Mouse (Mus musculus): Measurements from ENCODE around the gene Dusp2. TPM values are rescaled to one million over a fixed set of nuclear protein-coding genes. Genes with fewer than 3 reads are reported as not detected.
"Not testable (repeated sequence)": the region's sequence is repeated elsewhere in the genome, so short reads cannot be mapped to it uniquely, and the experiment has no call there.

Dusp2 gene
- 3.1 and 3.6 TPM in 2 replicates for polyA plus RNA-seq (2015; fragmentation: Nextera tagmentation; extraction: Ambion mirVana)

GRCm38 (mm10) chr2:127335767-127336496 is at the start of gene Dusp2:
Dusp2 (plus strand) TSS chr2:127336159.
- peak within 1 kb of the TSS; percentile 51 for H3K4me3 ChIP-seq
- WGBS, result under 1% methylated on average over 68 of the region's 76 CpGs
- peaks cover 63% of the 10 kb centered on the region for H3K27me3 ChIP-seq
- peak within 1 kb of the TSS; percentile 86 for H3K4me2 ChIP-seq
- H3K9me3 ChIP-seq (replicated peaks), result no peaks in the 10 kb centered on the region
- H3K27ac ChIP-seq, result no peak within 1 kb of the TSS
- peak; percentile 81 for ATAC-seq
- H3K36me3 ChIP-seq (ENCODE audit: poor library complexity, severe bottlenecking), result no peaks in the 10 kb centered on the region
- H3K4me1 ChIP-seq, result peaks cover 11% of the 10 kb centered on the region; the same call in 1 of the 2 replicates
- H3K9ac ChIP-seq, result peak within 1 kb of the TSS; percentile 63

DNA sequence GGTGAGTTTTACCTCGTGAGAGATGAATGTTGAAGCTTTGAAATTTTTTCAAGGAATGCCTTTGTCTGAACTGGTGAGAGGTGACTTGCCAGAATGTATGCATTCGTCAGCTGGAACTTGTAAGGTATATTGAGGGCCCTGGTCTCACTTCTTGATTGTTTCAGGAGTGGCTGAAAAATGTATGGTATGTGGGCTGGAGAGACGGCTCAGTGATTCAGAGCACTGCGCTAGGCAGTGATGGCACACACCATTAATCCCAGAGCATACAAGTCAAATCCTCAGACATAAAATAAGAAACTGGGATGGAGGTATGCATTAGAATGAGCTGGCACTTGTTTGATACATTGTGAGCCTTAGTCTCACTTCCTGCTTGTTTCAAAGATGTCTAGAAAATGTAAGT is 43.7 kb upstream of the Dusp2 start:
- no peak for ATAC-seq
- 91% methylated on average over 4 of the region's 4 CpGs for WGBS
- no peak overlapping the region for H3K4me2 ChIP-seq
- no peaks in the 10 kb centered on the region for H3K9me3 ChIP-seq (replicated peaks)
- no peak overlapping the region for H3K27ac ChIP-seq
- H3K36me3 ChIP-seq (ENCODE audit: poor library complexity, severe bottlenecking), result peaks cover 81% of the 10 kb centered on the region
- no peak overlapping the region for H3K4me3 ChIP-seq
- no peaks in the 10 kb centered on the region for H3K4me1 ChIP-seq
- H3K9ac ChIP-seq, result no peak overlapping the region
- H3K27me3 ChIP-seq, result no peaks in the 10 kb centered on the region

DNA sequence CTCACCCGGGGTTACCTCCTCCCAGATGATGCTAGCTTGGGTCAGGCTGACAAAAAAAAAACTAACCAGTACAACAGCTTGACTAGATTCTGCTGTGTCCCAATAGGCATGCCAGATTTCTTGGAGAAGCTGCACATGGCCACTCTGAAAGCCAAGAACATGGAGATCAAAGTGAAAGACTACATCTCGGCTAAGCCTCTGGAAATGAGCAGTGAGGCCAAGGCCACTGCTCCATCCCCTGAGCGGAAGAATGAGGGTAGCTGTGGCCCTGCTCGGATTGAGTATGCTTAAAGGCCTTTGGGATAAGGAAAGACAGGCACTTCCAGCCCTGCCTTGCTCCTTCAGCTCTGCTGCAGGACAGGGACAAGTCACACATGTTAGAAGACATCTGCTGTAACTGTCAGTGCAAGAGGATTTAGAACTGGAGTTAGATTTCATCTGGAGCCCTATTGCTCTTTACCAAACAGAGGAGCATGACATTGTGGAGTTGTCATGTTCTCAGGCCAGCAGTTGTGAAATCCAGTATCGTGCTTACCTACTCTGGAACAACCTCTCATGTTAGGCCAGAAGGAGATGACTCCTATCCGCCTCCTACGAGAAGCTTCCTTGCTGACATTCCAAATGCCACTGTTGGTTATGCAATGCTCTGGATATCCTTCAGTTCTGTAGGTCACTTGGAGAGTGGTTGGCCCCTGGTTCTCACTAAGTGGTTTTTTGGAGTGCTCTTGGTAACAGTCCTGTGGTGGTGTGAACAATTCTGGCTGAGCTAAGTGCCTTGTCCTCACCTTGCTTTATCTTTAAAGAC is 38.8 kb upstream of the Dusp2 start:
- H3K27ac ChIP-seq, result no peak overlapping the region
- no peaks in the 10 kb centered on the region for H3K4me1 ChIP-seq
- peaks cover 94% of the 10 kb centered on the region for H3K36me3 ChIP-seq (ENCODE audit: poor library complexity, severe bottlenecking)
- H3K27me3 ChIP-seq, result no peaks in the 10 kb centered on the region
- WGBS, result 96% methylated on average over 7 of the region's 7 CpGs
- no peaks in the 10 kb centered on the region for H3K9me3 ChIP-seq (replicated peaks)
- H3K4me3 ChIP-seq, result no peak overlapping the region
- ATAC-seq, result no peak
- H3K9ac ChIP-seq, result no peak overlapping the region
- H3K4me2 ChIP-seq, result no peak overlapping the region

DNA sequence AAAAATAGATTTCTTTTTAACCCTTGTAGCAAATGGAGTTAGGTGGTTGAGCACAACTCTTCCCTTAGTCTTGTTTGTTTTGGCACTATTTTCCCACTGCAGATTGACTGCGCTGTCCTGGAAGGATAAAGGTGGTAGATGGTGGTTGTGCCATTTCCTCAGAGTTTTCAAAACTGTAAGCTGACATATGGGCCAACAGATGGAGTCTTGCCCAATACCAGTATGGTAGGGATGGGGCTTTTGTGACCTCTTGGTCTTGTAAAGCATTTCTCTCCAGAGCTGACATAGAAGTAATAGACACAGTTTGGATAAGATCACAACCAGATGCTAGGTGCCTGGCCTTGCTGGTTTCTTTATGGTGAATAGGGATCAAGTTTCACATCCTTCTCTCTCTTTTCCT is 37.9 kb upstream of the Dusp2 start:
- H3K36me3 ChIP-seq (ENCODE audit: poor library complexity, severe bottlenecking), result peaks cover 87% of the 10 kb centered on the region
- 97% methylated on average over 1 of the region's 1 CpGs for WGBS
- H3K9ac ChIP-seq, result no peak overlapping the region

DNA sequence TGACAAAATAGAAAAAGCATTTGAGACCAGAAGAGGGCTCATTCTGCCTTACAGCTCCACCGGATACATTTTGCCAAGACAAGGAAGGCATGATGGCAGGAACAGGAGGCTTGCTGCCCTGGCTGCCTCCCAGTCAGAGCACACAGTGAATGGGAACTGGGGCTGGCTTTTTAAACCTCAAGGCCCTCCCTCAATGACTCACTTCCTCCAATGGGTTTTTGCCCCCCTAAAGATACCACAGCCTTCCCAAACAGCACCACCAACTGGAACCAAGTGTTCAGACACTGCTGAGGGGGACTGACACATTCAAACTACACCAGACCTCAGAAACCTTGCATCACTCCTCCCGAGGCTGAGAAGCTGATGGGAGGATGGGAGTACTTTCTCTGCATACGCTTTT is 35.3 kb upstream of the Dusp2 start:
- no peaks in the 10 kb centered on the region for H3K9me3 ChIP-seq (replicated peaks)
- H3K36me3 ChIP-seq (ENCODE audit: poor library complexity, severe bottlenecking), result peaks cover 64% of the 10 kb centered on the region
- H3K4me3 ChIP-seq, result no peak overlapping the region
- H3K9ac ChIP-seq, result no peak overlapping the region
- H3K27me3 ChIP-seq, result no peaks in the 10 kb centered on the region
- no peaks in the 10 kb centered on the region for H3K4me1 ChIP-seq
- no peak overlapping the region for H3K4me2 ChIP-seq
- ATAC-seq, result no peak
- H3K27ac ChIP-seq, result no peak overlapping the region
- WGBS, result 86% methylated on average over 3 of the region's 3 CpGs

More for the DNA sequence above, 37.9 kb upstream of the Dusp2 start:
- no peaks in the 10 kb centered on the region for H3K27me3 ChIP-seq
- no peaks in the 10 kb centered on the region for H3K4me1 ChIP-seq
- H3K4me3 ChIP-seq, result no peak overlapping the region
- no peak overlapping the region for H3K4me2 ChIP-seq
- no peak for ATAC-seq
- H3K9me3 ChIP-seq (replicated peaks), result no peaks in the 10 kb centered on the region
- H3K27ac ChIP-seq, result no peak overlapping the region

GRCm38 (mm10) chr2:127301883-127302282 is 34.1 kb upstream of the Dusp2 start:
- Histone ChIP-seq H3K27me3 (no peaks in the 10 kb centered on the region), H3K9ac (no peak overlapping the region), H3K9me3 (replicated peaks) (no peaks in the 10 kb centered on the region), H3K4me2 (no peak overlapping the region), H3K27ac (no peak overlapping the region), H3K36me3 (ENCODE audit: poor library complexity, severe bottlenecking) (peaks cover 52% of the 10 kb centered on the region), H3K4me3 (no peak overlapping the region), H3K4me1 (no peaks in the 10 kb centered on the region)
- ATAC-seq, result no peak
- WGBS, result over 99% methylated on average over 3 of the region's 3 CpGs

DNA sequence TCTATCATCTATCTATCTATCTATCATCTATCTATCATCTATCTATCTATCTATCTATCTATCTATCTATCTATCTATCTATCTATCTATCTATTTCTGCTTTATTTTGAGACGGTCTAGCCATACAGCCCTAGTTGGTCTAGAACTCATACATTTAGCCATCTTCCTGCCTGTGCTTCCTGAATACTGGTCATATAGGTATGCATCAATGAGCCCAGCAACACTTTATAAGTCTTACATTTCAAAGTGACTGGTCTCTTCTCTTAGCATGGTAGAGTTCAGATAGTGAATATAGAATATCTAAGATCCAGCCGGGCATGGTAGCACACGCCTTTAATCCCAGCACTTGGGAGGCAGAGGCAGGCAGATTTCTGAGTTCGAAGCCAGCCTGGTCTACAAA is 31.8 kb upstream of the Dusp2 start:
- H3K27me3 ChIP-seq; ATAC-seq; H3K27ac ChIP-seq; H3K4me3 ChIP-seq; H3K4me2 ChIP-seq; H3K9ac ChIP-seq; H3K9me3 ChIP-seq (replicated peaks); H3K4me1 ChIP-seq: not testable (repeated sequence)
- H3K36me3 ChIP-seq (ENCODE audit: poor library complexity, severe bottlenecking), result peaks cover 29% of the 10 kb centered on the region
- 93% methylated on average over 4 of the region's 4 CpGs for WGBS

- H3K27me3 ChIP-seq, result no peaks in the 10 kb centered on the region
- H3K27ac ChIP-seq, result no peak overlapping the region
- H3K4me2 ChIP-seq, result no peak overlapping the region
- no peaks in the 10 kb centered on the region for H3K4me1 ChIP-seq
- no peak overlapping the region for H3K9ac ChIP-seq
- ATAC-seq, result no peak
- peaks cover 24% of the 10 kb centered on the region for H3K36me3 ChIP-seq (ENCODE audit: poor library complexity, severe bottlenecking)
- H3K9me3 ChIP-seq (replicated peaks), result no peaks in the 10 kb centered on the region
- H3K4me3 ChIP-seq, result no peak overlapping the region
- 88% methylated on average over 3 of the region's 3 CpGs for WGBS
Measured at GRCm38 (mm10) chr2:127304609-127305210, 31.2 kb upstream of the Dusp2 start.

DNA sequence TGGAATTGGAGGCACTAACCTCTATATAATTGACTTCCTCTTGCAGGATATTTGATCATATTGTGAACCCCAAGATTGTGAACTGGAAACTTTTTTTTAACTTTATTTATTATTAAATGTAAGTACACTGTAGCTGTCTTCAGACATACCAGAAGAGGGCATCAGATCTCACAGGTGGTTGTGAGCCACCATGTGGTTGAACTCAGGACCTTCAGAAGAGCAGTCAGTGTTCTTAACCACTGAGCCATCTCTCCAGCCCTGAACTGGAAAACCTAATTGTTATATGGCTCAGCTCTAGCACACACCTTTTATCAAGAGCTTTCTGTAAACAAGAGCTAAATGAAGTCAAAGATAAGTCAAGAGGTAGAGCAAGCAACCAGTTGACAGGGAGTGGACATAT is 29.8 kb upstream of the Dusp2 start:
- Histone ChIP-seq H3K9ac (no peak overlapping the region), H3K9me3 (replicated peaks) (no peaks in the 10 kb centered on the region), H3K4me2 (no peak overlapping the region), H3K4me3 (no peak overlapping the region), H3K36me3 (ENCODE audit: poor library complexity, severe bottlenecking) (peaks cover 10% of the 10 kb centered on the region), H3K27ac (no peak overlapping the region), H3K27me3 (no peaks in the 10 kb centered on the region), H3K4me1 (no peaks in the 10 kb centered on the region)
- ATAC-seq, result no peak

- H3K4me1 ChIP-seq, result no peaks in the 10 kb centered on the region
- H3K36me3 ChIP-seq (ENCODE audit: poor library complexity, severe bottlenecking), result peaks cover 1% of the 10 kb centered on the region; the same call in 1 of the 2 replicates
- no peaks in the 10 kb centered on the region for H3K27me3 ChIP-seq
- H3K9me3 ChIP-seq (replicated peaks), result no peaks in the 10 kb centered on the region
- no peak overlapping the region for H3K4me2 ChIP-seq
- ATAC-seq, result no peak
- WGBS, result 50% methylated on average over 3 of the region's 3 CpGs
- no peak overlapping the region for H3K27ac ChIP-seq
- H3K4me3 ChIP-seq, result no peak overlapping the region
- no peak overlapping the region for H3K9ac ChIP-seq
Measured at GRCm38 (mm10) chr2:127307179-127307578, 28.8 kb upstream of the Dusp2 start.

DNA sequence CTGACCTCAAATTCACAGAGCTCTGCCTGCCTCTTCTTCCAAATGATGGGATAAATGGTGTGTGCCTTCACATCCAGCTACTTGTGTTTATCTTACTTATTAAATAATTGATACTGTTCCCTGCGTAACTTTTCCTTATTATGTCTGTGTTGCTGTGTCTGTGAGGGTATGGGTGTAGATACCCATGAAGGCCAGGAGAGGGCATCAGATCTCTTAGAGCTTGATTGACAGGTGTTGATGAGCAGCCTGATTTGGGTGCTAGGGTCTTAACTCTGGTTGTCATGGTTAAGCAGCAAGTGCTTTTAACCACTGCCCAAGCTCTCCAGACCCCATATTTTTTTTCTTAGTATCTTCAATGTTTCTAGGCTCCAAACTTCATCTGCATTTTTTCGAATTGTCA is 27.3 kb upstream of the Dusp2 start:
- Histone ChIP-seq H3K9ac (no peak overlapping the region), H3K36me3 (ENCODE audit: poor library complexity, severe bottlenecking) (no peaks in the 10 kb centered on the region), H3K9me3 (replicated peaks) (no peaks in the 10 kb centered on the region), H3K27ac (no peak overlapping the region), H3K4me3 (no peak overlapping the region), H3K4me2 (no peak overlapping the region), H3K27me3 (no peaks in the 10 kb centered on the region), H3K4me1 (no peaks in the 10 kb centered on the region)
- no peak for ATAC-seq
- WGBS, result 86% methylated on average over 2 of the region's 2 CpGs

DNA sequence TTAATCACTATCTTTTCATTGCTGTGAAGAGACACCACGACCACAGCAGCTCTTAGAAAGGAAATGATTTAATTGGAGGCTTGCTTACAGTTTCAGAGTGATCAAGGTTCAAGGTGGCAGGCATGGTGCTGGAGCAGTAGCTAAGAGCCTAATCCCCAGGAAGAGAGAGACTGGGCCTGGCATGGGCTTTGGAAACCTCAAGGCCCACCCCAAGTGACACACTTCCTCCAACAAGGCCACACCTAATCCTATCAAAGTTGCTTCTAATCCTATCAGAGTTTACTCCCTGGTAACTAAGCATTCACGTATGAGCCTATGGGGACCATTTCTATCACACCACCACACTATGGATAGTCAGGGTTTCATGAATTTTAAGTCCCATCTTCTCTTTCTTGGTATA is 25.7 kb upstream of the Dusp2 start:
- Histone ChIP-seq H3K9ac (no peak overlapping the region), H3K27ac (no peak overlapping the region), H3K4me2 (no peak overlapping the region), H3K4me1 (no peaks in the 10 kb centered on the region), H3K27me3 (no peaks in the 10 kb centered on the region), H3K4me3 (no peak overlapping the region), H3K36me3 (ENCODE audit: poor library complexity, severe bottlenecking) (no peaks in the 10 kb centered on the region), H3K9me3 (replicated peaks) (no peaks in the 10 kb centered on the region)
- 44% methylated on average over 2 of the region's 2 CpGs for WGBS
- no peak for ATAC-seq

Measured in forebrain, embryonic 13.5 days (tissue).